Mouse (Mus musculus) intestine, postnatal 0 days (tissue): ENCODE results near the gene Etv6. TPM values are rescaled to one million over a fixed set of nuclear protein-coding genes. Genes with fewer than 3 reads are reported as not detected.
A peak's percentile ranks its signal among the peaks of the same experiment; 100 is the strongest.

ENCODE experiments used
- ATAC-seq: fragments of 200-750 bp; cut with Nextera tagmentation; 2 replicates; pipeline ENCODE4 v1.8.0; 2017; ENCODE audit warnings: mild to moderate bottlenecking, moderate TSS enrichment, moderate library complexity
- H3K27ac ChIP-seq: fragments of 300-500 bp; sonication (generic); 2 replicates; pipeline ENCODE4 v1.5.1; 2014; ENCODE audit warnings: mild to moderate bottlenecking, low read depth, low read length, moderate library complexity
- H3K27me3 ChIP-seq: fragments of 300-500 bp; sonication (generic); replicated peaks from 2 replicates; pipeline ENCODE4 v1.6.1; 2014; ENCODE audit warnings: low read length, mixed read lengths; ENCODE audit not compliant: control insufficient read depth, insufficient read depth
- H3K36me3 ChIP-seq: fragments of 300-500 bp; sonication (generic); 2 replicates; pipeline ENCODE4 v1.6.1; 2014; ENCODE audit warnings: mild to moderate bottlenecking, moderate library complexity; ENCODE audit not compliant: control insufficient read depth, insufficient read depth
- H3K4me1 ChIP-seq: fragments of 300-500 bp; sonication (generic); replicated peaks from 2 replicates; pipeline ENCODE4 v1.6.1; 2014; ENCODE audit warnings: antibody characterized with exemption, low read length, mixed read lengths; ENCODE audit not compliant: control insufficient read depth, insufficient read depth
- H3K4me2 ChIP-seq: fragments of 300-500 bp; sonication (generic); replicated peaks from 2 replicates; pipeline ENCODE4 v1.6.1; 2014; ENCODE audit warnings: low read depth, mild to moderate bottlenecking, moderate library complexity
- H3K4me3 ChIP-seq: fragments of 300-500 bp; sonication (generic); 2 replicates; pipeline ENCODE4 v1.5.1; 2014; ENCODE audit warnings: low read depth, low read length
- H3K9ac ChIP-seq: fragments of 300-500 bp; sonication (generic); 2 replicates; pipeline ENCODE4 v1.6.1; 2014; ENCODE audit warnings: mild to moderate bottlenecking, low read depth, low read length
- H3K9me3 ChIP-seq: fragments of 300-500 bp; sonication (generic); 2 replicates; pipeline ENCODE4 v1.6.1; 2016; ENCODE audit warnings: mixed run types; ENCODE audit not compliant: control insufficient read depth
- CTCF ChIP-seq: sonication (generic); IDR thresholded peaks from 2 replicates; pipeline ENCODE4 v1.5.1; 2016; ENCODE audit warnings: low read depth, mild to moderate bottlenecking, control low read depth, antibody characterized with exemption, moderate library complexity
- WGBS: fragments of 180-500 bp; shearing (Covaris S2); extraction: QIAGEN DNeasy Blood & Tissue Kit; methylation state at CpG from one replicate; pipeline ENCODE4 v1.1.7; 2014; 5-methylcytosine and 5-hydroxymethylcytosine counted together
- polyA plus RNA-seq: library from polyadenylated mRNA; unstranded; fragments of >200 nt; fragmentation: Nextera tagmentation; extraction: Ambion mirVana; gene quantifications from 2 replicates; pipeline ENCODE4 v1.2.1, GENCODE M21; 2015

Gene Etv6
- polyA plus RNA-seq, 1 experiment from 2014 or later: 7.8 TPM

GRCm38 (mm10) chr6:134036491-134036911 lies 1.0 kb downstream of the Etv6 start:
- Histone ChIP-seq H3K9ac (peak overlapping the region; percentile 96), H3K27me3 (no peaks in the 10 kb centered on the region), H3K36me3 (no peaks in the 10 kb centered on the region), H3K4me2 (peak overlapping the region; percentile 86), H3K9me3 (no peaks in the 10 kb centered on the region), H3K27ac (peak overlapping the region; percentile 100), H3K4me1 (peaks cover 6% of the 10 kb centered on the region; the same call in 1 of the 2 replicates), H3K4me3 (peak overlapping the region; percentile 83)
- WGBS: 0% methylated on average over 8 of the region's 8 CpGs
- TF ChIP-seq CTCF: no peak
- ATAC-seq: no peak

- peaks cover 6% of the 10 kb centered on the region; the same call in 1 of the 2 replicates for H3K4me1 ChIP-seq
- TF ChIP-seq CTCF: peak; percentile 20; the same call in 1 of the 2 replicates
- WGBS: 5% methylated on average over 3 of the region's 3 CpGs
- H3K9me3 ChIP-seq: no peaks in the 10 kb centered on the region
- no peak overlapping the region for H3K9ac ChIP-seq
- peak overlapping the region; percentile 83 for H3K4me3 ChIP-seq
- H3K36me3 ChIP-seq: no peaks in the 10 kb centered on the region
- H3K27ac ChIP-seq: 0 out of 2 replicates have a peak overlapping the region, but pooled peaks have one; percentile 17
- H3K4me2 ChIP-seq: peak overlapping the region; percentile 86
- ATAC-seq: no peak
- H3K27me3 ChIP-seq: no peaks in the 10 kb centered on the region
These were observed 1.5 kb downstream of the Etv6 start for GRCm38 (mm10) chr6:134036951-134037431.

DNA sequence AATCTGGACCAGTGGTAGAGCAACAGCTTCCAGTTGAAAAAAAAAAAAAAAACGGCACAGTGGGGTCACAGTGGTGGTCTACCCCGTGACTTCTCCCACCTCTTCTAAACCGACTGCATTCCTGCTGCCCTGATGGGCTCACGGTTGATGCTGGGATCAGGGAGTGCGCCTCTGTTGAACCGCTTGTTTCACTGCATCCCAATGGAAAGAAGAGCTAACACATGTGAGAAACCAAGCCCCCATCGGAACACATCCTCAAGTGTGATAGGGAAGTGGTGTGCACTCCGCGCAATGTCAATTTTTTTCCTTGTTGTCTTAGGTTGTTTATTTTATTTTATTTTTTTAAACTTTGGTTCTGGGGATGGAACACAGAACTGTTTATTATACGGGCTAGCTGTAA lies 2.5 kb downstream of the Etv6 start:
- Histone ChIP-seq H3K27ac (no peak overlapping the region), H3K27me3 (no peaks in the 10 kb centered on the region), H3K4me1 (peaks cover 6% of the 10 kb centered on the region; the same call in 1 of the 2 replicates), H3K9ac (0 out of 2 replicates have a peak overlapping the region, but pooled peaks have one; percentile 23), H3K9me3 (no peaks in the 10 kb centered on the region), H3K4me3 (peak overlapping the region; percentile 83; the same call in 1 of the 2 replicates), H3K36me3 (no peaks in the 10 kb centered on the region), H3K4me2 (peak overlapping the region; percentile 86)
- TF ChIP-seq CTCF: peak; percentile 32
- ATAC-seq: no peak
- WGBS: 28% methylated on average over 10 of the region's 10 CpGs

- no peaks in the 10 kb centered on the region for H3K9me3 ChIP-seq
- no peak overlapping the region for H3K9ac ChIP-seq
- no peak for ATAC-seq
- 11% methylated on average over 6 of the region's 6 CpGs for WGBS
- H3K4me2 ChIP-seq: peak overlapping the region; percentile 86
- H3K4me1 ChIP-seq: peaks cover 6% of the 10 kb centered on the region; the same call in 1 of the 2 replicates
- H3K4me3 ChIP-seq: no peak overlapping the region; the same call in 1 of the 2 replicates
- H3K27me3 ChIP-seq: no peaks in the 10 kb centered on the region
- no peak overlapping the region; the same call in 1 of the 2 replicates for H3K27ac ChIP-seq
- no peak for TF ChIP-seq CTCF
- H3K36me3 ChIP-seq: no peaks in the 10 kb centered on the region
These were observed 3.4 kb downstream of the Etv6 start for GRCm38 (mm10) chr6:134038881-134039280.

DNA sequence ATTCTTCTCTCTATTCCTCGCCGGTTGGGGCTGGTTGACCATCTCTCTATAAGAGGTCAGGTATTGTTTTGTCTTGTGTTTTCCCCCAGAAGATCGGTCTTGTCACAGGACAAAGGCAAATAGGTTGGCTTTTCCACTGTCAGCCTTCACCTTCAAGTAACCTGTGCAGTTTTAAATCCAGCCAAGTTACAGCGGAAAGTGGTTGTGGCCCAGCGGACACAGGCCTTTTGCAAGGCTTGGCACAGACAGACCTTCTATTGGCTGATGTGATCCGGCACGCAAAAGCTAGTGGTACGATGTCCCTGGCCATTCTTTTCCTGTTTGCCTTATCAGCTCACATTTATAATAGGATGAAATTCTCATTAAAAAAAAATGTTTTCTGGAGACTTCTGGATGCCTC lies 3.9 kb downstream of the Etv6 start:
- TF ChIP-seq CTCF: no peak
- Histone ChIP-seq H3K27me3 (no peaks in the 10 kb centered on the region), H3K4me3 (no peak overlapping the region), H3K4me2 (peak overlapping the region; percentile 86), H3K4me1 (peaks cover 7% of the 10 kb centered on the region), H3K27ac (no peak overlapping the region; the same call in 1 of the 2 replicates), H3K9ac (no peak overlapping the region), H3K36me3 (no peaks in the 10 kb centered on the region), H3K9me3 (no peaks in the 10 kb centered on the region)
- ATAC-seq: no peak
- 66% methylated on average over 8 of the region's 8 CpGs for WGBS

- Histone ChIP-seq H3K4me1 (peaks cover 17% of the 10 kb centered on the region), H3K9me3 (no peaks in the 10 kb centered on the region), H3K4me2 (no peak overlapping the region), H3K9ac (no peak overlapping the region), H3K27ac (no peak overlapping the region), H3K4me3 (no peak overlapping the region), H3K36me3 (no peaks in the 10 kb centered on the region), H3K27me3 (no peaks in the 10 kb centered on the region)
- TF ChIP-seq CTCF: no peak
- 64% methylated on average over 3 of the region's 3 CpGs for WGBS
- ATAC-seq: no peak
These were observed 4.8 kb downstream of the Etv6 start for GRCm38 (mm10) chr6:134040312-134040711.
